Mouse (Mus musculus) stomach, postnatal 0 days (tissue): Measurements from ENCODE around the gene Rcsd1. TPM values are rescaled to one million over a fixed set of nuclear protein-coding genes. Genes with fewer than 3 reads are reported as not detected.
A peak's percentile ranks its signal among the peaks of the same experiment; 100 is the strongest.

ENCODE experiments used
- ATAC-seq: fragments of 200-750 bp; cut with Nextera tagmentation; 2 replicates; pipeline ENCODE4 v1.8.0; 2017; ENCODE audit not compliant: low FRiP score, low TSS enrichment
- DNase-seq: peaks from one replicate; pipeline ENCODE4 v3.0.0-alpha.2; 2016; ENCODE audit warnings: low spot score
- H3K27ac ChIP-seq: fragments of 300-500 bp; sonication (generic); replicated peaks from 2 replicates; pipeline ENCODE4 v1.5.1; 2014; ENCODE audit warnings: mild to moderate bottlenecking, control low read depth
- H3K27me3 ChIP-seq: fragments of 300-500 bp; sonication (generic); 2 replicates; pipeline ENCODE4 v1.6.1; 2014; ENCODE audit warnings: low read length; ENCODE audit not compliant: control insufficient read depth, insufficient read depth
- H3K36me3 ChIP-seq: fragments of 300-500 bp; sonication (generic); 2 replicates; pipeline ENCODE4 v1.6.1; 2014; ENCODE audit warnings: low read length, mixed read lengths; ENCODE audit not compliant: control insufficient read depth, insufficient read depth
- H3K4me1 ChIP-seq: fragments of 300-500 bp; sonication (generic); replicated peaks from 2 replicates; pipeline ENCODE4 v1.6.1; 2014; ENCODE audit warnings: antibody characterized with exemption; ENCODE audit not compliant: control insufficient read depth, insufficient read depth
- H3K4me2 ChIP-seq: fragments of 300-500 bp; sonication (generic); replicated peaks from 2 replicates; pipeline ENCODE4 v1.6.1; 2014; ENCODE audit warnings: low read depth, mild to moderate bottlenecking, control low read depth, moderate library complexity
- H3K4me3 ChIP-seq: fragments of 300-500 bp; sonication (generic); 2 replicates; pipeline ENCODE4 v1.5.1; 2014; ENCODE audit warnings: low read depth, low read length, control low read depth
- H3K9ac ChIP-seq: fragments of 300-500 bp; sonication (generic); 2 replicates; pipeline ENCODE4 v1.6.1; 2014; ENCODE audit warnings: mild to moderate bottlenecking, low read length, control low read depth, mixed read lengths
- H3K9me3 ChIP-seq: fragments of 300-500 bp; sonication (generic); 2 replicates; pipeline ENCODE4 v1.6.1; 2016; ENCODE audit warnings: low read length; ENCODE audit not compliant: control insufficient read depth
- CTCF ChIP-seq: IDR thresholded peaks from 2 replicates; pipeline ENCODE4 v1.5.1; 2016; ENCODE audit warnings: antibody characterized with exemption, low read depth, mild to moderate bottlenecking, moderate library complexity
- EP300 ChIP-seq: optimal IDR thresholded peaks from 2 replicates; pipeline ENCODE3; 2016; ENCODE audit warnings: antibody characterized with exemption
- WGBS: fragments of 180-500 bp; shearing (Covaris S2); extraction: QIAGEN DNeasy Blood & Tissue Kit; methylation state at CpG from one replicate; pipeline ENCODE4 v1.1.7; 2014; 5-methylcytosine and 5-hydroxymethylcytosine counted together
- polyA plus RNA-seq: library from polyadenylated mRNA; unstranded; fragments of >200 nt; fragmentation: Nextera tagmentation; extraction: Ambion mirVana; gene quantifications from 2 replicates; pipeline ENCODE4 v1.2.1, GENCODE M21; 2015

Rcsd1 gene
- polyA plus RNA-seq, 1 experiment from 2014 or later = 16.1 TPM

GRCm38 (mm10) chr1:165722531-165723123 lies 13.1 kb upstream of the Rcsd1 start:
- DNase-seq = no peak
- Histone ChIP-seq H3K27me3 (no peaks in the 10 kb centered on the region), H3K9ac (no peak overlapping the region), H3K27ac (no peak overlapping the region), H3K36me3 (no peaks in the 10 kb centered on the region), H3K9me3 (no peaks in the 10 kb centered on the region), H3K4me2 (no peak overlapping the region), H3K4me1 (no peaks in the 10 kb centered on the region), H3K4me3 (no peak overlapping the region)
- no peak for ATAC-seq
- no peak for TF ChIP-seq EP300
- no peak for TF ChIP-seq CTCF
- 86% methylated on average over 9 of the region's 9 CpGs for WGBS

DNA sequence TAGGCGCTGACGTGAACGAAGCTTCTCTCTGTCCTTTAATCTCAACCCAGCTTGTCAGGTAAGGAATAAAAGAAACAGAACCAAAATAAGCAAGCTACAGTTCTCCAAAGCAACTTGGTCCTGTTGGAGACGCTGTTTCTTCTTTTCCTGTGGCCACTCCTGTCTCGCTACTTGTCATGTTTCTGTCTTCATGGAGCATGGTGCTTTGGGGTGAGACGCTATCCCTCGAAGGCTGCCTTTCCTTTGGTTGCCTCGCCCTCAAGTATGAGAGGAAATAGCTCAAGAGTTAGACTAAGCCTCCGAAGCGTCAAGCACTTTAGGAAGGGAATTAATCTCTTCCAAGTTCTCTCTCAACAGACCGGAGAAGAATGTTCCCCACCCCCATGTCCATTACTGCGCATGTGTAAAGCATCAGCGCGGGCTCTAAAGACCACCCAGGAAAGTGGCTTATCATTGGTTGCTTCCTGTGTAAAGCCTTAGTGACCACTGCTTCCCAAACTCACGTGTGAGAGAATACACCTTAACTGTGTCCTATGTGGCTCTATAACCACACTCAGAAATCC lies 9.1 kb upstream of the Rcsd1 start:
- Histone ChIP-seq H3K9me3 (no peaks in the 10 kb centered on the region), H3K4me3 (0 out of 2 replicates have a peak overlapping the region, but pooled peaks have one; percentile 1), H3K4me1 (0 out of 2 replicates have a peak, but pooled peaks cover 2% of the 10 kb centered on the region), H3K27ac (peak overlapping the region; percentile 94), H3K27me3 (no peaks in the 10 kb centered on the region), H3K9ac (0 out of 2 replicates have a peak overlapping the region, but pooled peaks have one; percentile 1), H3K4me2 (peak overlapping the region; percentile 35), H3K36me3 (no peaks in the 10 kb centered on the region)
- DNase-seq (no peak), ATAC-seq (peak; percentile 46; the same call in 1 of the 2 replicates)
- TF ChIP-seq CTCF (peak; percentile 18; the same call in 1 of the 2 replicates), EP300 (no peak)
- WGBS = 32% methylated on average over 15 of the region's 15 CpGs

DNA sequence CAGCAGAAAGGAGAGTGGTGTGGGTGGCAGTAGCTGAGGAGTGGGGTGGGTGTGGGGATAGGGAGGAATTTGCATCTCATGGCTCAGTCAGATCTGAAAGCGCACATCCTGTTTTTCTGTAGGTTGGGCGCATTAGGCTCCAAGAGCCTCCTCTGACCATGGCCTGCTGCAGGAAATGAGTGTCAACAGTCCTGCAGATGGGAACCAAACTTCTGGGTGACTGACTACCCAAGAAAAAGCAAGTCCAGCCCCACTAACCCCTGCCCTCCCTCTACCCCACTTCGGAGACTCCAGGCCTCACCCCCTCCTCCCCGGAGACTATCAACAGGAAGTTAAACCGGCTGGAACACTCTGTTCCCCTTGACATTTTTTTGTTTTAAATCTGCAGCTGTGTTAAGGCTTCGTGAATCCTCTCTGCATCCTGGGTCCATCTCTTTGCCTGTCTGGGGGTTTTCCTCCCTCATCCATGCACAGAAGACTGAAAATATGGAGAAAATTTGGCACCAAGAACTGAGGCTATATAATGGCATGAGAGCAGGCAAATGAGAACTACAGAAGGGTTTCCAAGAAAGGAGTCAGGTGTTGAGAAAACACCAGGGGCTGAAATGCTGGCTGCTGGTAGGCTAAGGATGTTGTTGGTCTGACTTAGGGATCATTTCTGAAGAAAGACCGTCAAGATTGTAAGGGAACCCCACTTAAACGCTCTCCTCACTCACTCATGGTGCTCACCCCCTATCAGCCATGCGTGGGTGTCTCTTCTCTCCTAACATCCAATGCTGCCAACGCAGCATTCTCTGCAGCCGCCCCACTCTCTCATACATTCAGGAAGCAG lies 8.4 kb upstream of the Rcsd1 start:
- DNase-seq = peak; percentile 33
- Histone ChIP-seq H3K27me3 (no peaks in the 10 kb centered on the region), H3K9me3 (no peaks in the 10 kb centered on the region), H3K4me2 (peak overlapping the region; percentile 35), H3K4me1 (0 out of 2 replicates have a peak, but pooled peaks cover 2% of the 10 kb centered on the region), H3K27ac (peak overlapping the region; percentile 94), H3K4me3 (no peak overlapping the region), H3K36me3 (no peaks in the 10 kb centered on the region), H3K9ac (0 out of 2 replicates have a peak overlapping the region, but pooled peaks have one; percentile 1)
- 34% methylated on average over 11 of the region's 11 CpGs for WGBS
- ATAC-seq = peak; percentile 86
- peak; percentile 84 for TF ChIP-seq EP300
- TF ChIP-seq CTCF = no peak

GRCm38 (mm10) chr1:165716426-165716825 lies 6.9 kb upstream of the Rcsd1 start:
- Histone ChIP-seq H3K4me3 (no peak overlapping the region), H3K36me3 (no peaks in the 10 kb centered on the region), H3K4me1 (0 out of 2 replicates have a peak, but pooled peaks cover 2% of the 10 kb centered on the region), H3K27me3 (no peaks in the 10 kb centered on the region), H3K9me3 (no peaks in the 10 kb centered on the region), H3K4me2 (no peak overlapping the region), H3K9ac (no peak overlapping the region), H3K27ac (no peak overlapping the region)
- 80% methylated on average over 4 of the region's 4 CpGs for WGBS
- ATAC-seq (no peak), DNase-seq (no peak)
- no peak for TF ChIP-seq EP300
- no peak for TF ChIP-seq CTCF

DNA sequence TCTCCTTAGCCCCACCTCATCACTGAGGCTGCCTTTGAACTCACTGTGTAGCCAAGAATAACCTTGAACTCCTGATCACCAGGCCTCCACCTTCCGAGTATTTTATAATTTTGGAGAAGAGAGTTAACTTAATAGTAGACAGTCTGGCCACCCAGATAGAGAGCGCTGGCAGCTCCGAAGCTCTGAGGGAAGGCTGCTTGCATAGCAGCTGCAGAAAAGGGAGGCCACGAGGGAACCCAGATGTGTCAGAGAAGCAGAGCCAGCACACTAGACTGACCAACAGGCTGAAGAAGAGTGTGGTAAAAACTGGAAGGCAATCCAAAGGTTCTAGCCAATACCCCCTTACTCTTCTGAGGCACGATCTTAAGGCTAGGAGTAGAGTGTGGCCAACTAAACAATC lies 4.2 kb upstream of the Rcsd1 start:
- 56% methylated on average over 5 of the region's 5 CpGs for WGBS
- Histone ChIP-seq H3K4me3 (no peak overlapping the region), H3K9me3 (no peaks in the 10 kb centered on the region), H3K27me3 (no peaks in the 10 kb centered on the region), H3K36me3 (no peaks in the 10 kb centered on the region), H3K9ac (no peak overlapping the region), H3K4me2 (no peak overlapping the region), H3K4me1 (peaks cover 2% of the 10 kb centered on the region; the same call in 1 of the 2 replicates), H3K27ac (peak overlapping the region; percentile 35; the same call in 1 of the 2 replicates)
- no peak for ATAC-seq
- no peak for TF ChIP-seq CTCF
- TF ChIP-seq EP300 = no peak
- DNase-seq = no peak
